Mouse (Mus musculus): ENCODE data around the gene Abhd6. TPM values are rescaled to one million over a fixed set of nuclear protein-coding genes. Genes with fewer than 3 reads are reported as not detected.

The Abhd6 gene
- polyA plus RNA-seq (2015; fragmentation: Nextera tagmentation; extraction: Ambion mirVana): 34.5 and 36.1 TPM in 2 replicates

GRCm38 (mm10) chr14:8002432-8003092, at the start of gene Abhd6:
Gene Abhd6, plus strand, starts transcription at chr14:8002902.
- peak within 1 kb of the TSS; percentile 76 for H3K4me3 ChIP-seq
- no peaks in the 10 kb centered on the region for H3K36me3 ChIP-seq
- H3K4me1 ChIP-seq (replicated peaks): peaks cover 19% of the 10 kb centered on the region
- H3K4me2 ChIP-seq: peak within 1 kb of the TSS; percentile 68
- peak within 1 kb of the TSS; percentile 86 for H3K27ac ChIP-seq (replicated peaks)
- no peaks in the 10 kb centered on the region for H3K9me3 ChIP-seq
- 1% methylated on average over 38 of the region's 38 CpGs for WGBS
- H3K27me3 ChIP-seq: peaks cover 27% of the 10 kb centered on the region
- H3K9ac ChIP-seq: peak within 1 kb of the TSS; percentile 69
- ATAC-seq (ENCODE audit: low FRiP score, low read depth): peak; percentile 93

DNA sequence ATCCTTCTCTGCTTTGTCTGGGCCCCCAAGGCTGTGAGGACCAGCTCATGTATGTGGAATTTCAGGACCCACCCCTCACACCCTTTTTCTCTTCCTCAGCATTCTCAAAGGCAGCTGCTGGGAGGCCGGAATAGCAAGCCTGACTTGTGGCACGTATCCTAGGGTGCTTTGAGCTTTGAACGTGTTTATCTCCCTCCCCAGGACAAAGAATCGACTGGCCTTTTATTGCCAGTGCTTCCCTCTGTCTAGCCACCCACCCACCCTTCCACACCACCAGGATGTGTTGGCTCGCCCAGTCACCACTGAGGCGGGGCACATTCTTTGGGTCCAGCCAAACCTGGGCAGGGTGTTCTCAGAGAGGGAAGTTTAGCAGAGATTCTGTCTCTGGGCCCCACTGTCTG, 48.6 kb upstream of the Abhd6 start:
- Histone ChIP-seq H3K36me3 (peaks cover 19% of the 10 kb centered on the region), H3K9me3 (no peaks in the 10 kb centered on the region), H3K4me2 (no peak overlapping the region), H3K27ac (replicated peaks) (no peak overlapping the region), H3K4me3 (no peak overlapping the region), H3K9ac (no peak overlapping the region), H3K27me3 (no peaks in the 10 kb centered on the region), H3K4me1 (replicated peaks) (no peaks in the 10 kb centered on the region; the same call in 1 of the 2 replicates)
- ATAC-seq (ENCODE audit: low FRiP score, low read depth): peak; percentile 29; the same call in 1 of the 2 replicates
- 38% methylated on average over 6 of the region's 6 CpGs for WGBS

DNA sequence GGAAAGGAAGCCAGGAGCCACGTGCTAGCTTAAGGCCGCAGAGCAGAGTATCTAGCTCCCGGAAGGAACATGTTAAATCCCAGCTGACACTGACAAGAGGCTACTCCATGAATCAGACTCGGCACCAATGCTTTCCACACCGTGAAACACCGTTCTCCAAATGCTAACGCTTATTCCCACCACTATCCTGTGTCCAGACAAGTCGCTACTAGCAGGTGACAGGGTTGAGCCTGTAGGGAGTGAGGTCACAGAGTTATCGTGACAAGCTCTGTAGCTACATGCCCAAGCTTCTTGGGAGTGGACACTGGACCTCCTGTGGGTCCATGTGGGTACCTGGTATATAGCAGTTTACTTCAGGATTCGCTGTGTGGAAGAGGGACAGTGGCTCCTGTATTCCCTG, 46.3 kb upstream of the Abhd6 start:
- H3K4me2 ChIP-seq: no peak overlapping the region
- H3K36me3 ChIP-seq: peaks cover 5% of the 10 kb centered on the region; the same call in 1 of the 2 replicates
- H3K9me3 ChIP-seq: no peaks in the 10 kb centered on the region
- ATAC-seq (ENCODE audit: low FRiP score, low read depth): no peak
- no peaks in the 10 kb centered on the region for H3K27me3 ChIP-seq
- H3K4me3 ChIP-seq: no peak overlapping the region
- no peak overlapping the region for H3K27ac ChIP-seq (replicated peaks)
- WGBS: 86% methylated on average over 10 of the region's 10 CpGs
- H3K9ac ChIP-seq: no peak overlapping the region
- no peaks in the 10 kb centered on the region; the same call in 1 of the 2 replicates for H3K4me1 ChIP-seq (replicated peaks)

DNA sequence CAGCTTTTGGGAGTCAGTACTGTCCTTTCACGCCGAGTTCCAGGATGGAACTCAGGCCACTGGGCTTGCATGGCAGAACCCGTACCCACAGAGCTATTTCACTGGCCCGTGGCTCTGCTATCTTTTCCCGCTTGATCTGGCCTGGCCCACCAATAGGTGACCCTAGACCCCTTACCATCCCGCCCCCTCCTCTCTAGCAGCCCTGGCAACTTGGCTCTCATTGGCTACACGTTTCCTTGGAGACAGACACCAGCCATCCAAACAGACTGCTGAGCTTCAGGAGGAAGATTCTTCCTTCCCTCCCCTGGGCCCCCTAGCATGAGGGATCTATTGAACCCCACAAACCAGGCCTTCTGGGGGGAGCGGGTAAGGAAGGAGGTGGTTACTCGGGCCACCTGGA, 45.7 kb upstream of the Abhd6 start, which contains the start of gene Gm45521:
Gm45521 (plus strand) TSS at position 240 of the 400 bp plus-strand sequence.
- ATAC-seq (ENCODE audit: low FRiP score, low read depth): no peak
- Histone ChIP-seq H3K4me2 (no peak within 1 kb of the TSS), H3K36me3 (no peaks in the 10 kb centered on the region), H3K27me3 (no peaks in the 10 kb centered on the region), H3K27ac (replicated peaks) (no peak within 1 kb of the TSS), H3K9me3 (no peaks in the 10 kb centered on the region), H3K9ac (no peak within 1 kb of the TSS), H3K4me3 (no peak within 1 kb of the TSS), H3K4me1 (replicated peaks) (no peaks in the 10 kb centered on the region; the same call in 1 of the 2 replicates)
- 44% methylated on average over 9 of the region's 9 CpGs for WGBS

DNA sequence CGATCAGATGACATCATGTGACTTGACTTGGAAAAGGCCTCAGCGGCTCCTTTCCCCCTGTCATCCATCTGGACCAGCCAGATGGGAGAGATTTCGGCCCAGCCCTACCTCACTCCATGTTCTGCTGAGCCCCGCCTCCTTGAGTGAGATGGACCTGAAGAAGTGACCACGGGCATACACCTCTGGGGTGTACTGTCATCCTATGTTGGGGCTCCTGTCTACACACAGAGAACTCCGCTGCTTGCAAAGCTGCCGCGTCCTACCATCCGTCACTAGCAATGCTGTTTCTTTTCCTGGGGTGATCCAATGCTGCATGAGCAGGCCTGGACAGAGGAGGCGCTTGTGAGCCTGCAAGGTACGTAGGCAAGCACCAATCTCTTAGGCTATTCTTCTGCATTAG, 42.1 kb upstream of the Abhd6 start:
- no peak overlapping the region for H3K4me3 ChIP-seq
- peak; percentile 38; the same call in 1 of the 2 replicates for ATAC-seq (ENCODE audit: low FRiP score, low read depth)
- H3K27me3 ChIP-seq: no peaks in the 10 kb centered on the region
- H3K9ac ChIP-seq: no peak overlapping the region
- H3K4me1 ChIP-seq (replicated peaks): no peaks in the 10 kb centered on the region; the same call in 1 of the 2 replicates
- H3K36me3 ChIP-seq: no peaks in the 10 kb centered on the region
- WGBS: 51% methylated on average over 11 of the region's 11 CpGs
- H3K9me3 ChIP-seq: no peaks in the 10 kb centered on the region
- no peak overlapping the region for H3K4me2 ChIP-seq
- no peak overlapping the region for H3K27ac ChIP-seq (replicated peaks)

- H3K9ac ChIP-seq: no peak overlapping the region
- H3K9me3 ChIP-seq: no peaks in the 10 kb centered on the region
- WGBS: 53% methylated on average over 5 of the region's 5 CpGs
- no peaks in the 10 kb centered on the region for H3K36me3 ChIP-seq
- H3K4me3 ChIP-seq: no peak overlapping the region
- H3K4me1 ChIP-seq (replicated peaks): no peaks in the 10 kb centered on the region; the same call in 1 of the 2 replicates
- H3K27ac ChIP-seq (replicated peaks): no peak overlapping the region
- no peak for ATAC-seq (ENCODE audit: low FRiP score, low read depth)
- no peak overlapping the region for H3K4me2 ChIP-seq
- no peaks in the 10 kb centered on the region for H3K27me3 ChIP-seq
These were observed 41.0 kb upstream of the Abhd6 start for GRCm38 (mm10) chr14:7961714-7962113.

DNA sequence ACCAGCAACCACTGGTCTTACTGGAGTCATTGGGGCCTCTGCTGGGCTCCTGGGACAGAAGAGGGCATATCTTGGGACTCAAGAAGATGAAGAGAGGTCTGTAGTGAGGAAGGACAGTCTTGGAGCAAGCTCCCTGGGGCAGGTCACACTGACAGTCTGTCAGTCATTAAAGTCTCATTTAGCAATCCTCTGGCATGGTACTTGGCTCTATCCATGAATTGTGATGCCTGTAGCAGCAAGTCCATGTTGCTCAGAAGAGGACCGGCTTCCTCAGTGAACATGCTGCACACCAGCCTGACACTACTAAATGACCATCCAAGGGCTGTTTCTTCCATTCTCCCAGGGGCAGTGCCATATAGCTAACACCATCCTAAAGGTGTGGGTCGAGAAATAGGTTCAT, 40.1 kb upstream of the Abhd6 start:
- Histone ChIP-seq H3K9me3 (no peaks in the 10 kb centered on the region), H3K4me2 (no peak overlapping the region), H3K4me1 (replicated peaks) (no peaks in the 10 kb centered on the region; the same call in 1 of the 2 replicates), H3K36me3 (no peaks in the 10 kb centered on the region), H3K4me3 (no peak overlapping the region), H3K27me3 (no peaks in the 10 kb centered on the region), H3K27ac (replicated peaks) (no peak overlapping the region), H3K9ac (no peak overlapping the region)
- ATAC-seq (ENCODE audit: low FRiP score, low read depth): no peak
- WGBS: 85% methylated on average over 2 of the region's 2 CpGs

GRCm38 (mm10) chr14:7963160-7963559, 39.5 kb upstream of the Abhd6 start:
- Histone ChIP-seq H3K9me3 (no peaks in the 10 kb centered on the region), H3K36me3 (no peaks in the 10 kb centered on the region), H3K27me3 (no peaks in the 10 kb centered on the region), H3K9ac (no peak overlapping the region), H3K27ac (replicated peaks) (no peak overlapping the region), H3K4me3 (no peak overlapping the region), H3K4me2 (no peak overlapping the region), H3K4me1 (replicated peaks) (no peaks in the 10 kb centered on the region; the same call in 1 of the 2 replicates)
- ATAC-seq (ENCODE audit: low FRiP score, low read depth): no peak
- WGBS: 68% methylated on average over 7 of the region's 7 CpGs

DNA sequence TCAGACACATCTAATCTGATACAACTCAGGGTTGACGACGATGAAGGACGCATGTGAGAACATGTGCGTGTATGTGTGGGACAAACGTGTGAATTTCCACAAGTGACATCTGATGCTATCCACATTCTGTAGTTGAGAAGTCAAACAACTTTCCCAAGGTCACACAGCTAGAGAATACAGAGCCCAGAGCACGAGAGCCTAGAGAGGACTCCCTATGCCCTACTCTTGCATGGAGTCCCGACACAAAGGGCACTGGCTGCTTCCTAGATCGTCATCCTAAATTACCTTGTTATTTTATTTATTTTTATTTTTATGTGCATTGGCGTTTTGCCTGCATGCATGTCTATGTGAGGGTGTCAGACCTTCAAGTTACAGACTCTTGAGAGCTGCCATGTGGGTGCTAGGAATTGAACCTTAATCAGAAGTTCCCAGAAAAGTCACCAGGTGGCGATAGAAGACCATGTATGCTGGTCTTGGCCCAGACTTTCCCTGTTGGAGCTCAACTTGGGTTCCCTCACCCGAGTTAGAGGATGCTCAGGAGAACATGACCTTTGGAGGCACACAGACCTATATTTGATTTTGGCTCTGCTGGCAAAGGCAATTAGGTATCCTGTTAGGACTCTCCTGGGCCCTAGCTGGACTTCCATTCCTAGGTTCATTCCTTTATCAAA, 38.3 kb upstream of the Abhd6 start:
- no peaks in the 10 kb centered on the region for H3K27me3 ChIP-seq

GRCm38 (mm10) chr14:7971889-7972493, 30.7 kb upstream of the Abhd6 start:
- Histone ChIP-seq H3K9me3 (no peaks in the 10 kb centered on the region), H3K4me2 (no peak overlapping the region), H3K9ac (no peak overlapping the region), H3K4me3 (no peak overlapping the region), H3K36me3 (no peaks in the 10 kb centered on the region), H3K27me3 (no peaks in the 10 kb centered on the region), H3K27ac (replicated peaks) (no peak overlapping the region), H3K4me1 (replicated peaks) (no peaks in the 10 kb centered on the region)
- no peak for ATAC-seq (ENCODE audit: low FRiP score, low read depth)
- WGBS: 69% methylated on average over 10 of the region's 10 CpGs

More for the DNA sequence above, 38.3 kb upstream of the Abhd6 start:
- no peak overlapping the region for H3K9ac ChIP-seq
- no peak overlapping the region for H3K4me2 ChIP-seq
- H3K36me3 ChIP-seq: no peaks in the 10 kb centered on the region
- no peaks in the 10 kb centered on the region for H3K9me3 ChIP-seq
- no peak overlapping the region for H3K4me3 ChIP-seq
- H3K4me1 ChIP-seq (replicated peaks): no peaks in the 10 kb centered on the region; the same call in 1 of the 2 replicates
- WGBS: 55% methylated on average over 11 of the region's 11 CpGs
- peak; percentile 76 for ATAC-seq (ENCODE audit: low FRiP score, low read depth)
- no peak overlapping the region for H3K27ac ChIP-seq (replicated peaks)

GRCm38 (mm10) chr14:7974643-7975042, 28.1 kb upstream of the Abhd6 start:
- H3K36me3 ChIP-seq: no peaks in the 10 kb centered on the region
- ATAC-seq (ENCODE audit: low FRiP score, low read depth): no peak
- 80% methylated on average over 1 of the region's 1 CpGs for WGBS
- H3K4me2 ChIP-seq: no peak overlapping the region
- no peak overlapping the region for H3K9ac ChIP-seq
- H3K27ac ChIP-seq (replicated peaks): no peak overlapping the region
- H3K27me3 ChIP-seq: no peaks in the 10 kb centered on the region
- no peaks in the 10 kb centered on the region for H3K9me3 ChIP-seq
- H3K4me3 ChIP-seq: no peak overlapping the region
- no peaks in the 10 kb centered on the region for H3K4me1 ChIP-seq (replicated peaks)

- H3K9ac ChIP-seq: no peak overlapping the region
- H3K4me2 ChIP-seq: no peak overlapping the region
- no peak overlapping the region for H3K4me3 ChIP-seq
- 84% methylated on average over 6 of the region's 6 CpGs for WGBS
- H3K36me3 ChIP-seq: no peaks in the 10 kb centered on the region
- no peak for ATAC-seq (ENCODE audit: low FRiP score, low read depth)
- no peaks in the 10 kb centered on the region for H3K27me3 ChIP-seq
- no peaks in the 10 kb centered on the region for H3K4me1 ChIP-seq (replicated peaks)
- H3K27ac ChIP-seq (replicated peaks): no peak overlapping the region
- H3K9me3 ChIP-seq: no peaks in the 10 kb centered on the region
These were observed 27.5 kb upstream of the Abhd6 start for GRCm38 (mm10) chr14:7975177-7975576.

All from hindbrain, embryonic 15.5 days (tissue).